ENCODE assay signal across 12 mouse cellular contexts in genomic region chr7:37931631-37932030, GRCm38 (mm10).
DNase-seq lines count a peak whose midpoint lies in the region; ATAC-seq and TF ChIP-seq lines count a peak whose summit lies in the region.
"Had no signal": no experiment of that assay in that cellular context is flagged by ENCODE, and none has a peak within 500 bp of the region (broad histone marks: within the 10 kb centered on the region; RNA-seq: fewer than 3 reads in every experiment).

No protein-coding gene starts in this region.

- TF ChIP-seq CTCF in midbrain, postnatal 0 days (IDR thresholded peaks at IDR 0.05): no peak

- no peak overlapping the region for H3K4me3 ChIP-seq in heart, embryonic 11.5 days (ENCODE audit: low read depth, low read length)
- H3K4me3 ChIP-seq in midbrain, embryonic 10.5 days: no peak overlapping the region
- no peak overlapping the region for H3K4me3 ChIP-seq in midbrain, postnatal 0 days (ENCODE audit: low read depth, low read length)
- H3K4me3 ChIP-seq in intestine, embryonic 16.5 days (ENCODE audit: low read length): no peak overlapping the region
- H3K4me3 ChIP-seq in stomach, embryonic 14.5 days (ENCODE audit: low read depth, low read length): no peak overlapping the region

- WGBS in heart, embryonic 11.5 days (ENCODE audit: insufficient replicate concordance): 7% methylated on average over 3 of the region's 3 CpGs
- 28% methylated on average over 3 of the region's 3 CpGs for WGBS in midbrain, embryonic 10.5 days
- 44% methylated on average over 3 of the region's 3 CpGs for WGBS in midbrain, postnatal 0 days
- WGBS in intestine, embryonic 16.5 days: 17% methylated on average over 3 of the region's 3 CpGs
- 15% methylated on average over 3 of the region's 3 CpGs for WGBS in stomach, embryonic 14.5 days

- peaks cover 6% of the 10 kb centered on the region for H3K4me1 ChIP-seq in heart, embryonic 11.5 days (ENCODE audit: control insufficient read depth, insufficient read depth, low read length)
- H3K4me1 ChIP-seq in midbrain, embryonic 10.5 days: peaks cover 45% of the 10 kb centered on the region
- peaks cover 6% of the 10 kb centered on the region; the same call in 1 of the 2 replicates for H3K4me1 ChIP-seq in midbrain, postnatal 0 days (ENCODE audit: insufficient read depth, low read length)
- H3K4me1 ChIP-seq in intestine, embryonic 16.5 days (ENCODE audit: control insufficient read depth, insufficient read depth, low read length): peaks cover 15% of the 10 kb centered on the region
- H3K4me1 ChIP-seq in stomach, embryonic 14.5 days (ENCODE audit: control insufficient read depth, insufficient read depth, low read length): peaks cover 20% of the 10 kb centered on the region

- H3K4me2 ChIP-seq in heart, embryonic 11.5 days: peak overlapping the region; percentile 14; the same call in 1 of the 2 replicates
- H3K4me2 ChIP-seq in midbrain, postnatal 0 days (ENCODE audit: low read depth, low read length, poor library complexity, severe bottlenecking): no peak overlapping the region
- no peak overlapping the region for H3K4me2 ChIP-seq in intestine, embryonic 16.5 days (ENCODE audit: low read depth, low read length)
- H3K4me2 ChIP-seq in stomach, embryonic 14.5 days (replicated peaks; ENCODE audit: low read depth, low read length): no peak overlapping the region; the same call in 1 of the 2 replicates
- H3K4me2 ChIP-seq: midbrain, embryonic 11.5 days had no signal

- H3K27me3 ChIP-seq in heart, embryonic 11.5 days (ENCODE audit: control insufficient read depth, insufficient read depth, low read length): no peaks in the 10 kb centered on the region
- no peaks in the 10 kb centered on the region for H3K27me3 ChIP-seq in midbrain, embryonic 10.5 days (ENCODE audit: low read depth, poor library complexity, severe bottlenecking)
- no peaks in the 10 kb centered on the region for H3K27me3 ChIP-seq in midbrain, postnatal 0 days (ENCODE audit: insufficient read depth, low read length)
- H3K27me3 ChIP-seq in intestine, embryonic 16.5 days (replicated peaks; ENCODE audit: control insufficient read depth, insufficient read depth, low read length): no peaks in the 10 kb centered on the region
- H3K27me3 ChIP-seq in stomach, embryonic 14.5 days (ENCODE audit: control insufficient read depth, insufficient read depth, low read length): no peaks in the 10 kb centered on the region

- no peaks in the 10 kb centered on the region for H3K9me3 ChIP-seq in heart, embryonic 11.5 days (replicated peaks; ENCODE audit: control insufficient read depth, low read length)
- no peaks in the 10 kb centered on the region for H3K9me3 ChIP-seq in midbrain, embryonic 10.5 days (replicated peaks)
- no peaks in the 10 kb centered on the region for H3K9me3 ChIP-seq in midbrain, postnatal 0 days (ENCODE audit: low read length)
- H3K9me3 ChIP-seq in intestine, embryonic 16.5 days (ENCODE audit: control insufficient read depth, low read length): no peaks in the 10 kb centered on the region
- no peaks in the 10 kb centered on the region for H3K9me3 ChIP-seq in stomach, embryonic 14.5 days (ENCODE audit: control insufficient read depth, low read depth, low read length)

- DNase-seq in heart, postnatal 4 days: no peak
- peak; percentile 24 for DNase-seq in midbrain, embryonic 10.5 days (ENCODE audit: low spot score)
- DNase-seq in midbrain, postnatal 0 days (ENCODE audit: low spot score): no peak
- no peak for DNase-seq in layer of hippocampus, postnatal 10 days (ENCODE audit: low spot score in 2 of 2)
- DNase-seq in urinary bladder, postnatal 4 days (ENCODE audit: low spot score in 2 of 2): no peak
- DNase-seq: adrenal gland, postnatal 36 days; B cell, adult 2 months; cerebellum, postnatal 14 days had no signal

- no peak overlapping the region for H3K27ac ChIP-seq in heart, embryonic 11.5 days (ENCODE audit: low read depth, low read length)
- peak overlapping the region; percentile 72 for H3K27ac ChIP-seq in midbrain, embryonic 10.5 days (replicated peaks)
- no peak overlapping the region for H3K27ac ChIP-seq in midbrain, postnatal 0 days (ENCODE audit: low read depth, low read length)
- H3K27ac ChIP-seq in intestine, embryonic 16.5 days (ENCODE audit: low read length): no peak overlapping the region
- H3K27ac ChIP-seq in stomach, embryonic 14.5 days (ENCODE audit: low read length): peak overlapping the region; percentile 27; the same call in 1 of the 2 replicates

- no peaks in the 10 kb centered on the region for H3K36me3 ChIP-seq in heart, embryonic 11.5 days (ENCODE audit: control insufficient read depth, insufficient read depth, low read length)
- no peaks in the 10 kb centered on the region for H3K36me3 ChIP-seq in midbrain, embryonic 10.5 days
- H3K36me3 ChIP-seq in midbrain, postnatal 0 days (ENCODE audit: insufficient read depth, low read length): no peaks in the 10 kb centered on the region
- H3K36me3 ChIP-seq in intestine, embryonic 16.5 days (ENCODE audit: control insufficient read depth, insufficient read depth, low read length): no peaks in the 10 kb centered on the region
- H3K36me3 ChIP-seq in stomach, embryonic 14.5 days (ENCODE audit: control insufficient read depth, insufficient read depth, low read length): no peaks in the 10 kb centered on the region

- ATAC-seq in heart, embryonic 11.5 days (replicated peaks; ENCODE audit: insufficient number of reproducible peaks, low FRiP score, low TSS enrichment): peak; percentile 42; the same call in 1 of the 2 replicates
- no peak for ATAC-seq in midbrain, postnatal 0 days (ENCODE audit: low FRiP score)
- peak; percentile 90 for ATAC-seq in intestine, embryonic 16.5 days
- peak; percentile 78 for ATAC-seq in stomach, embryonic 14.5 days (ENCODE audit: insufficient number of reproducible peaks, insufficient read depth, low FRiP score, low read depth)

- H3K9ac ChIP-seq in heart, embryonic 11.5 days (ENCODE audit: low read depth, low read length): no peak overlapping the region
- H3K9ac ChIP-seq in midbrain, postnatal 0 days (replicated peaks; ENCODE audit: low read length, poor library complexity, severe bottlenecking): no peak overlapping the region
- no peak overlapping the region for H3K9ac ChIP-seq in intestine, embryonic 16.5 days (ENCODE audit: low read depth, low read length)
- H3K9ac ChIP-seq in stomach, embryonic 14.5 days (replicated peaks; ENCODE audit: low read depth, low read length): no peak overlapping the region

Comparison
In these comparisons a context has a peak if more than half of its experiments do, and no peak if none do; other contexts are left out.
1. H3K27ac ChIP-seq: peak in midbrain, embryonic 10.5 days (single experiment) and stomach, embryonic 14.5 days (single experiment); none in heart, embryonic 11.5 days (single experiment), midbrain, postnatal 0 days (single experiment) and intestine, embryonic 16.5 days (single experiment).